Mouse (Mus musculus): ENCODE results near the gene Igf1r. TPM values are rescaled to one million over a fixed set of nuclear protein-coding genes. Genes with fewer than 3 reads are reported as not detected.

Gene Igf1r
- polyA plus RNA-seq, 1 experiment = 22.7 TPM

- Histone ChIP-seq H3K4me1 (ENCODE audit: control insufficient read depth, insufficient read depth, low read length) (no peaks in the 10 kb centered on the region), H3K27ac (ENCODE audit: insufficient read depth, low read length) (no peak overlapping the region), H3K4me3 (ENCODE audit: insufficient read depth, low read length) (no peak overlapping the region)
- TF ChIP-seq CTCF (IDR thresholded peaks at IDR 0.05; ENCODE audit: extremely low read depth, insufficient read depth, low read length) = no peak
Observed at GRCm38 (mm10) chr7:67930132-67930531, 22.5 kb upstream of the Igf1r start.

GRCm38 (mm10) chr7:67936801-67937200 lies 15.8 kb upstream of the Igf1r start:
- Histone ChIP-seq H3K27ac (ENCODE audit: insufficient read depth, low read length) (no peak overlapping the region), H3K4me1 (ENCODE audit: control insufficient read depth, insufficient read depth, low read length) (no peaks in the 10 kb centered on the region), H3K4me3 (ENCODE audit: insufficient read depth, low read length) (no peak overlapping the region)
- TF ChIP-seq POLR2A (IDR thresholded peaks at IDR 0.05; ENCODE audit: extremely low read depth, insufficient read depth, low read length) (no peak), CTCF (IDR thresholded peaks at IDR 0.05; ENCODE audit: extremely low read depth, insufficient read depth, low read length) (no peak)

- no peak for TF ChIP-seq POLR2A (IDR thresholded peaks at IDR 0.05; ENCODE audit: extremely low read depth, insufficient read depth, low read length)
- no peaks in the 10 kb centered on the region for H3K4me1 ChIP-seq (ENCODE audit: control insufficient read depth, insufficient read depth, low read length)
- H3K27ac ChIP-seq (ENCODE audit: insufficient read depth, low read length) = no peak overlapping the region
- H3K4me3 ChIP-seq (ENCODE audit: insufficient read depth, low read length) = no peak overlapping the region
Observed at GRCm38 (mm10) chr7:67943805-67944204, 8.8 kb upstream of the Igf1r start.

GRCm38 (mm10) chr7:67946901-67947300 lies 5.7 kb upstream of the Igf1r start:
- TF ChIP-seq CTCF (IDR thresholded peaks at IDR 0.05; ENCODE audit: extremely low read depth, insufficient read depth, low read length) (no peak), POLR2A (IDR thresholded peaks at IDR 0.05; ENCODE audit: extremely low read depth, insufficient read depth, low read length) (no peak)
- H3K27ac ChIP-seq (ENCODE audit: insufficient read depth, low read length) = no peak overlapping the region
- no peaks in the 10 kb centered on the region for H3K4me1 ChIP-seq (ENCODE audit: control insufficient read depth, insufficient read depth, low read length)
- no peak overlapping the region for H3K4me3 ChIP-seq (ENCODE audit: insufficient read depth, low read length)

- TF ChIP-seq POLR2A (IDR thresholded peaks at IDR 0.05; ENCODE audit: extremely low read depth, insufficient read depth, low read length) = no peak
- TF ChIP-seq CTCF (IDR thresholded peaks at IDR 0.05; ENCODE audit: extremely low read depth, insufficient read depth, low read length) = no peak
- Histone ChIP-seq H3K27ac (ENCODE audit: insufficient read depth, low read length) (no peak overlapping the region), H3K4me3 (ENCODE audit: insufficient read depth, low read length) (peak overlapping the region; percentile 96), H3K4me1 (ENCODE audit: control insufficient read depth, insufficient read depth, low read length) (peaks cover 2% of the 10 kb centered on the region)
Observed at GRCm38 (mm10) chr7:67950346-67950814, 2.2 kb upstream of the Igf1r start.

GRCm38 (mm10) chr7:67950815-67951531 lies 1.7 kb upstream of the Igf1r start:
- Histone ChIP-seq H3K4me1 (ENCODE audit: control insufficient read depth, insufficient read depth, low read length) (peaks cover 2% of the 10 kb centered on the region), H3K4me3 (ENCODE audit: insufficient read depth, low read length) (peak overlapping the region; percentile 96), H3K27ac (ENCODE audit: insufficient read depth, low read length) (peak overlapping the region; percentile 76; the same call in 1 of the 2 replicates)
- TF ChIP-seq POLR2A (IDR thresholded peaks at IDR 0.05; ENCODE audit: extremely low read depth, insufficient read depth, low read length) (no peak), CTCF (IDR thresholded peaks at IDR 0.05; ENCODE audit: extremely low read depth, insufficient read depth, low read length) (peak; percentile 21; the same call in 1 of the 2 replicates)

- peak overlapping the region; percentile 96 for H3K4me3 ChIP-seq (ENCODE audit: insufficient read depth, low read length)
- H3K27ac ChIP-seq (ENCODE audit: insufficient read depth, low read length) = peak overlapping the region; percentile 100
- TF ChIP-seq CTCF (IDR thresholded peaks at IDR 0.05; ENCODE audit: extremely low read depth, insufficient read depth, low read length) = no peak
- no peak for TF ChIP-seq POLR2A (IDR thresholded peaks at IDR 0.05; ENCODE audit: extremely low read depth, insufficient read depth, low read length)
- peaks cover 2% of the 10 kb centered on the region for H3K4me1 ChIP-seq (ENCODE audit: control insufficient read depth, insufficient read depth, low read length)
Observed at GRCm38 (mm10) chr7:67951532-67952035, 1.0 kb upstream of the Igf1r start.

- no peak for TF ChIP-seq CTCF (IDR thresholded peaks at IDR 0.05; ENCODE audit: extremely low read depth, insufficient read depth, low read length)
- TF ChIP-seq POLR2A (IDR thresholded peaks at IDR 0.05; ENCODE audit: extremely low read depth, insufficient read depth, low read length) = no peak
- Histone ChIP-seq H3K4me3 (ENCODE audit: insufficient read depth, low read length) (peak overlapping the region; percentile 96), H3K27ac (ENCODE audit: insufficient read depth, low read length) (peak overlapping the region; percentile 100), H3K4me1 (ENCODE audit: control insufficient read depth, insufficient read depth, low read length) (peaks cover 2% of the 10 kb centered on the region)
Observed at GRCm38 (mm10) chr7:67952036-67952681, 468 bp upstream of the Igf1r start.

GRCm38 (mm10) chr7:67953764-67954242 lies 1.2 kb downstream of the Igf1r start:
- Histone ChIP-seq H3K27ac (ENCODE audit: insufficient read depth, low read length) (peak overlapping the region; percentile 71), H3K4me1 (ENCODE audit: control insufficient read depth, insufficient read depth, low read length) (peaks cover 3% of the 10 kb centered on the region), H3K4me3 (ENCODE audit: insufficient read depth, low read length) (peak overlapping the region; percentile 96)
- 0 out of 2 replicates have a peak, but pooled peaks have one; percentile 22 for TF ChIP-seq POLR2A (IDR thresholded peaks at IDR 0.05; ENCODE audit: extremely low read depth, insufficient read depth, low read length)
- no peak for TF ChIP-seq CTCF (IDR thresholded peaks at IDR 0.05; ENCODE audit: extremely low read depth, insufficient read depth, low read length)

Measured in cortical plate, adult 2 months (tissue).